Mouse (Mus musculus) small intestine, adult 2 months (tissue): ENCODE data around the gene Pqbp1.

Experiments used
- CTCF ChIP-seq: fragments of 200-500 bp; IDR thresholded peaks from 2 replicates; pipeline ENCODE4 v1.5.1; 2012; ENCODE audit warnings: low read depth, mild to moderate bottlenecking, control low read depth, inconsistent platforms, low read length, moderate library complexity, mixed read lengths; ENCODE audit not compliant: insufficient replicate concordance, insufficient read length; ENCODE audit errors: extremely low read depth
- POLR2A ChIP-seq: fragments of 200-500 bp; IDR thresholded peaks from 2 replicates; pipeline ENCODE4 v1.6.1; 2012; ENCODE audit warnings: low read depth, mild to moderate bottlenecking, control low read depth, inconsistent platforms, low read length, moderate library complexity

DNA sequence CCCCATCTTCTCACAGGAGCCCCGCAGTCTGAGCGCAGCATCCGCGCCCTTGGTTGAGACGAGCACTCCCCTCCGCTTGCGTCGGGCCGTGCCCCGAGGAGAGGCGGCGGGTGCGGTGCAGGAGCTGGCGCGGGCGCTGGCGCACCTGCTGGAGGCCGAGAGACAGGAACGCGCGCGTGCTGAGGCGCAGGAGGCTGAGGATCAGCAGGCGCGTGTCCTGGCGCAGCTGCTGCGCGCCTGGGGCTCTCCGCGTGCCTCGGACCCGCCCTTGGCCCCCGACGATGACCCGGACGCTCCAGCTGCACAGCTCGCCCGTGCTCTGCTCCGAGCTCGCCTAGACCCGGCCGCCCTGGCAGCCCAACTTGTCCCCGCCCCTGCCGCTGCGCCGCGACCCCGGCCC lies 23.0 kb upstream of the Pqbp1 start:
- TF ChIP-seq POLR2A = no peak
- TF ChIP-seq CTCF = no peak
